Comparison of ENCODE assay signal across 19 mouse cellular contexts in the genomic region with DNA sequence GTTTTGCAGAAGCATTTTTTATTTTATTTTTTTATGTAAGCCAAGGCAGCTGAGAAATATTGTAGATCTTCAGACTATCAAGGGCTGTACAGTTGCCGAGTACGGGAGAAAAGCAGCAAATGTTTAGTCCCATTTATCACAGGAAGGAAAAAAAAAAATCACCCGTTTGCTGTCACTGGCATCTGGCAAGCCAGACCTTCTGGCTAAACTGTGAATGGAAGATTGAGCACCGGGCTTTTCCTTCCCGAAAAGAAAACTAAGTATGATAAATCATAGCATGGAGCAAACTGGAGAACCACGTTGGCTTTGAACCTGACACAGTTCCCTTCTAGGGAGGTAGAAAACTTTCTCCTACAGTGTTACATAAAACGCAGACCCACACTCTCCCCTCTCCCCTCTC.
DNase-seq lines count a peak whose midpoint lies in the region; ATAC-seq and TF ChIP-seq lines count a peak whose summit lies in the region.
"Had no signal": no experiment of that assay in that cellular context is flagged by ENCODE, and none has a peak within 500 bp of the region (broad histone marks: within the 10 kb centered on the region; RNA-seq: fewer than 3 reads in every experiment).

No protein-coding gene starts in this region.

- no peaks in the 10 kb centered on the region for H3K27me3 ChIP-seq in hindbrain, embryonic 14.5 days (ENCODE audit: control insufficient read depth, insufficient read depth, low read length)
- no peaks in the 10 kb centered on the region for H3K27me3 ChIP-seq in hindbrain, embryonic 13.5 days
- H3K27me3 ChIP-seq: limb, embryonic 12.5 days; liver, embryonic 12.5 days; midbrain, embryonic 13.5 days; neural tube, embryonic 13.5 days had no signal

- peak; percentile 31 for DNase-seq in hindbrain, embryonic 14.5 days (ENCODE audit: low spot score)
- peak; percentile 22 to 47 for DNase-seq in layer of hippocampus, adult 2 months (ENCODE audit: low spot score in 2 of 2)
- DNase-seq in layer of hippocampus, postnatal 10 days (ENCODE audit: low spot score in 2 of 2): no peak
- peak; percentile 7 to 9 for DNase-seq in kidney, adult 8-10 months
- peak; percentile 22 for DNase-seq in kidney, postnatal 10 days
- DNase-seq in embryo, embryonic 11 days: no peak
- DNase-seq: cerebellum, adult 9-11 months; gastrocnemius, postnatal 10 days; heart, adult 2 months; heart, postnatal 36 days; lung, adult 2 months; thymus, postnatal 25 days had no signal

- H3K27ac ChIP-seq in hindbrain, embryonic 14.5 days: no peak overlapping the region
- no peak overlapping the region for H3K27ac ChIP-seq in hindbrain, embryonic 13.5 days
- H3K27ac ChIP-seq in layer of hippocampus, adult 2 months: no peak overlapping the region
- H3K27ac ChIP-seq: heart, adult 2 months; limb, embryonic 12.5 days; liver, embryonic 12.5 days; midbrain, embryonic 13.5 days; neural tube, embryonic 13.5 days had no signal

- no peak for TF ChIP-seq CTCF in layer of hippocampus, adult 2 months (conservative IDR thresholded peaks at IDR 0.05)

- no peak for ATAC-seq in hindbrain, embryonic 14.5 days (ENCODE audit: low FRiP score)
- ATAC-seq in hindbrain, embryonic 13.5 days (ENCODE audit: low FRiP score): no peak
- ATAC-seq: forebrain, embryonic 16.5 days; inflammation-experienced regulatory T-cells, adult 6 months; liver, embryonic 12.5 days; midbrain, embryonic 13.5 days had no signal

- no peaks in the 10 kb centered on the region for H3K9me3 ChIP-seq in hindbrain, embryonic 14.5 days (ENCODE audit: control insufficient read depth, low read length)
- no peaks in the 10 kb centered on the region for H3K9me3 ChIP-seq in hindbrain, embryonic 13.5 days
- H3K9me3 ChIP-seq: limb, embryonic 12.5 days; liver, embryonic 12.5 days; midbrain, embryonic 13.5 days; neural tube, embryonic 13.5 days had no signal

- no peak overlapping the region for H3K4me3 ChIP-seq in hindbrain, embryonic 14.5 days (replicated peaks; ENCODE audit: low read length)
- H3K4me3 ChIP-seq in hindbrain, embryonic 13.5 days: no peak overlapping the region
- H3K4me3 ChIP-seq in layer of hippocampus, adult 2 months: no peak overlapping the region; the same call in 1 of the 2 replicates
- H3K4me3 ChIP-seq: heart, adult 2 months; limb, embryonic 12.5 days; liver, embryonic 12.5 days; midbrain, embryonic 13.5 days; neural tube, embryonic 13.5 days had no signal

- no peak overlapping the region for H3K9ac ChIP-seq in hindbrain, embryonic 14.5 days
- H3K9ac ChIP-seq in hindbrain, embryonic 13.5 days: no peak overlapping the region
- H3K9ac ChIP-seq: limb, embryonic 12.5 days; liver, embryonic 12.5 days; midbrain, embryonic 13.5 days; neural tube, embryonic 13.5 days had no signal

- H3K4me2 ChIP-seq in hindbrain, embryonic 14.5 days (replicated peaks): no peak overlapping the region
- no peak overlapping the region for H3K4me2 ChIP-seq in hindbrain, embryonic 13.5 days
- H3K4me2 ChIP-seq: limb, embryonic 12.5 days; liver, embryonic 12.5 days; midbrain, embryonic 13.5 days; neural tube, embryonic 13.5 days had no signal

- no peaks in the 10 kb centered on the region for H3K4me1 ChIP-seq in hindbrain, embryonic 14.5 days (replicated peaks; ENCODE audit: control insufficient read depth, insufficient read depth, low read length)
- H3K4me1 ChIP-seq in hindbrain, embryonic 13.5 days (replicated peaks): no peaks in the 10 kb centered on the region
- H3K4me1 ChIP-seq: limb, embryonic 12.5 days; liver, embryonic 12.5 days had no signal

- WGBS in hindbrain, embryonic 14.5 days: 58% methylated on average over 7 of the region's 7 CpGs
- 68% methylated on average over 7 of the region's 7 CpGs for WGBS in hindbrain, embryonic 13.5 days

- no peaks in the 10 kb centered on the region for H3K36me3 ChIP-seq in hindbrain, embryonic 14.5 days (replicated peaks; ENCODE audit: control insufficient read depth, insufficient read depth)
- no peaks in the 10 kb centered on the region for H3K36me3 ChIP-seq in hindbrain, embryonic 13.5 days
- H3K36me3 ChIP-seq: limb, embryonic 12.5 days; liver, embryonic 12.5 days; midbrain, embryonic 13.5 days; neural tube, embryonic 13.5 days had no signal

Comparison
In these comparisons a context has a peak if more than half of its experiments do, and no peak if none do; other contexts are left out.
1. DNase-seq: peak in hindbrain, embryonic 14.5 days (single experiment), layer of hippocampus, adult 2 months (2 of 2), kidney, adult 8-10 months (2 of 2) and kidney, postnatal 10 days (single experiment); none in layer of hippocampus, postnatal 10 days (0 of 2) and embryo, embryonic 11 days (single experiment).